Mouse (Mus musculus) cerebellum, adult 2 months (tissue): ENCODE measurements around the gene 1700025F22Rik. TPM values are rescaled to one million over a fixed set of nuclear protein-coding genes. Genes with fewer than 3 reads are reported as not detected.
"Not testable (repeated sequence)": the region's sequence is repeated elsewhere in the genome, so short reads cannot be mapped to it uniquely, and the experiment has no call there.

Source experiments
- DNase-seq, 2 experiments: peaks; one replicate each; pipeline ENCODE4 v3.0.0; 2021
- H3K27ac ChIP-seq: fragments of 200-500 bp; 2 replicates; pipeline ENCODE4 v1.5.1; 2012; ENCODE audit warnings: low read length, control low read depth, inconsistent platforms; ENCODE audit not compliant: insufficient read depth
- H3K27me3 ChIP-seq: fragments of 200-500 bp; 2 replicates; pipeline ENCODE4 v1.6.1; 2012; ENCODE audit warnings: inconsistent platforms, mild to moderate bottlenecking, low read length, moderate library complexity; ENCODE audit not compliant: control insufficient read depth, insufficient read depth
- H3K4me1 ChIP-seq: fragments of 200-500 bp; 2 replicates; pipeline ENCODE4 v1.6.1; 2011; ENCODE audit warnings: low read length; ENCODE audit not compliant: control insufficient read depth, insufficient read depth
- H3K4me3 ChIP-seq: fragments of 200-500 bp; replicated peaks from 2 replicates; pipeline ENCODE3; 2011; ENCODE audit warnings: mild to moderate bottlenecking, low read depth, low read length, control low read depth; ENCODE audit not compliant: insufficient read depth
- CTCF ChIP-seq: fragments of 200-500 bp; IDR thresholded peaks from 2 replicates; pipeline ENCODE4 v1.5.1; 2011; ENCODE audit warnings: low read depth, mild to moderate bottlenecking, control low read depth, low read length, moderate library complexity, borderline replicate concordance; ENCODE audit not compliant: insufficient read depth
- POLR2A ChIP-seq: fragments of 200-500 bp; IDR thresholded peaks from 2 replicates; pipeline ENCODE4 v1.6.1; 2011; ENCODE audit warnings: low read length, control low read depth, borderline replicate concordance; ENCODE audit not compliant: insufficient read depth
- WGBS: fragments of 180-500 bp; shearing (Covaris S2); methylation state at CpG from one replicate; pipeline ENCODE4 v1.1.7; 2018; 5-methylcytosine and 5-hydroxymethylcytosine counted together
- polyA plus RNA-seq: library from polyadenylated mRNA; depleted of rRNA; stranded (reverse); fragments of >200 nt; gene quantifications from 2 replicates; pipeline ENCODE4 v1.2.3, GENCODE M21; 2012; rRNA removed

Gene 1700025F22Rik
- not detected in 2 replicates for polyA plus RNA-seq

GRCm38 (mm10) chr19:11165172-11165571 lies at the start of gene 1700025F22Rik:
TSS of gene 1700025F22Rik (minus strand) at chr19:11165320.
- no peak for DNase-seq
- WGBS = 42% methylated on average over 10 of the region's 10 CpGs

GRCm38 (mm10) chr19:11196546-11196945 lies 31.4 kb upstream of the 1700025F22Rik start, which contains the start of gene Ms4a13:
TSS of gene Ms4a13 (minus strand) at chr19:11196737.
- 76% methylated on average over 12 of the region's 12 CpGs for WGBS
- DNase-seq = no peak
- Histone ChIP-seq H3K4me1 (no peaks in the 10 kb centered on the region), H3K27me3 (no peaks in the 10 kb centered on the region), H3K27ac (no peak within 1 kb of the TSS), H3K4me3 (no peak within 1 kb of the TSS)
- TF ChIP-seq CTCF = no peak
- TF ChIP-seq POLR2A = no peak

More at GRCm38 (mm10) chr19:11165172-11165571, at the start of gene 1700025F22Rik:
- no peaks in the 10 kb centered on the region for H3K27me3 ChIP-seq
- no peaks in the 10 kb centered on the region for H3K4me1 ChIP-seq
- H3K4me3 ChIP-seq = no peak within 1 kb of the TSS
- H3K27ac ChIP-seq = no peak within 1 kb of the TSS
- TF ChIP-seq CTCF (no peak), POLR2A (no peak)

GRCm38 (mm10) chr19:11192552-11192951 lies 27.4 kb upstream of the 1700025F22Rik start:
- Histone ChIP-seq H3K4me1 (no peaks in the 10 kb centered on the region), H3K4me3 (no peak overlapping the region), H3K27ac (no peak overlapping the region), H3K27me3 (no peaks in the 10 kb centered on the region)
- TF ChIP-seq CTCF = no peak
- no peak for TF ChIP-seq POLR2A
- 83% methylated on average over 1 of the region's 1 CpGs for WGBS
- no peak for DNase-seq

- 14% methylated on average over 5 of the region's 5 CpGs for WGBS
- Histone ChIP-seq H3K4me1 (no peaks in the 10 kb centered on the region), H3K27ac (no peak overlapping the region), H3K27me3 (no peaks in the 10 kb centered on the region), H3K4me3 (no peak overlapping the region)
- no peak for DNase-seq
- TF ChIP-seq CTCF (no peak), POLR2A (no peak)
Measured at GRCm38 (mm10) chr19:11184121-11184520, 19.0 kb upstream of the 1700025F22Rik start.

GRCm38 (mm10) chr19:11177464-11177863 lies 12.3 kb upstream of the 1700025F22Rik start:
- no peak for TF ChIP-seq POLR2A
- no peak for TF ChIP-seq CTCF
- WGBS = 56% methylated on average over 2 of the region's 2 CpGs
- DNase-seq = no peak
- Histone ChIP-seq H3K4me1 (no peaks in the 10 kb centered on the region), H3K27me3 (no peaks in the 10 kb centered on the region), H3K4me3 (no peak overlapping the region), H3K27ac (no peak overlapping the region)

GRCm38 (mm10) chr19:11157890-11158289 lies 7.2 kb downstream of the 1700025F22Rik start:
- WGBS = 80% methylated on average over 6 of the region's 6 CpGs
- H3K4me3 ChIP-seq, DNase-seq, H3K27ac ChIP-seq, H3K27me3 ChIP-seq, H3K4me1 ChIP-seq: not testable (repeated sequence)

- TF ChIP-seq CTCF = no peak
- TF ChIP-seq POLR2A = no peak
- no peak overlapping the region for H3K27ac ChIP-seq
- WGBS = 77% methylated on average over 4 of the region's 4 CpGs
Measured at GRCm38 (mm10) chr19:11135336-11135735, 29.8 kb downstream of the 1700025F22Rik start.

GRCm38 (mm10) chr19:11134852-11135251 lies 30.3 kb downstream of the 1700025F22Rik start:
- WGBS = 83% methylated on average over 2 of the region's 2 CpGs
- Histone ChIP-seq H3K27me3 (no peaks in the 10 kb centered on the region), H3K27ac (no peak overlapping the region), H3K4me1 (no peaks in the 10 kb centered on the region), H3K4me3 (no peak overlapping the region)
- no peak for DNase-seq
- TF ChIP-seq CTCF (no peak), POLR2A (no peak)

More at GRCm38 (mm10) chr19:11135336-11135735, 29.8 kb downstream of the 1700025F22Rik start:
- Histone ChIP-seq H3K27me3 (no peaks in the 10 kb centered on the region), H3K4me3 (no peak overlapping the region), H3K4me1 (no peaks in the 10 kb centered on the region)
- DNase-seq = no peak

GRCm38 (mm10) chr19:11130776-11131175 lies 34.3 kb downstream of the 1700025F22Rik start, which contains the start of gene 1700017D01Rik:
TSS of gene 1700017D01Rik (minus strand) at chr19:11130876.
- not testable (repeated sequence) for DNase-seq, H3K4me1 ChIP-seq
- 84% methylated on average over 8 of the region's 8 CpGs for WGBS

More at GRCm38 (mm10) chr19:11130776-11131175, 34.3 kb downstream of the 1700025F22Rik start, which contains the start of gene 1700017D01Rik:
- not testable (repeated sequence) for H3K27ac ChIP-seq, H3K27me3 ChIP-seq, H3K4me3 ChIP-seq
